Mouse (Mus musculus) CH12.LX (cell line): ENCODE measurements at regions not wholly inside any gene's neighbourhood (a gene's known extent, or its start where the extent isn't known, plus 50 kb on each side); places are given as distances from the start of the nearest gene placed in this dataset.

Experiments used
- DNase-seq: peaks from one replicate; pipeline ENCODE4 v3.0.0-alpha.2; 2013; ENCODE audit errors: extremely low read depth
- H3K27ac ChIP-seq: 2 replicates; pipeline ENCODE4 v1.5.1; 2012; ENCODE audit warnings: low read depth, mild to moderate bottlenecking, control low read depth, moderate library complexity; ENCODE audit not compliant: insufficient read depth
- H3K27me3 ChIP-seq: replicated peaks from 2 replicates; pipeline ENCODE3; 2012; ENCODE audit warnings: inconsistent platforms
- H3K36me3 ChIP-seq, 2 experiments: replicated peaks in 1 of 2; 2 replicates each; pipeline versions ENCODE3 to v1.6.1; 2012; ENCODE audit warnings: inconsistent platforms in 1 of 2, low read length in 1 of 2, mild to moderate bottlenecking in 1 of 2, mixed read lengths in 1 of 2, moderate library complexity in 1 of 2; ENCODE audit not compliant: control insufficient read depth in 1 of 2, insufficient read depth in 1 of 2
- H3K4me1 ChIP-seq, 2 experiments: 2 replicates each; pipeline ENCODE4 v1.6.1; 2012; ENCODE audit warnings: inconsistent platforms in 1 of 2, moderate library complexity in 1 of 2; ENCODE audit not compliant: insufficient read depth in 2 of 2, control insufficient read depth in 1 of 2
- H3K4me2 ChIP-seq: 2 replicates; pipeline ENCODE4 v1.6.1; 2012; ENCODE audit warnings: low read depth, mild to moderate bottlenecking, control low read depth; ENCODE audit not compliant: poor library complexity, insufficient read depth, severe bottlenecking
- H3K4me3 ChIP-seq, 3 experiments: fragments of 150-350 bp in 1 of 3; sonication (generic) in 1 of 3; replicated peaks in 1 of 3; 2 replicates each; pipeline versions ENCODE3 to v1.5.1; 2011 to 2012; ENCODE audit warnings: low read depth in 2 of 3, low read length in 2 of 3, mild to moderate bottlenecking in 2 of 3, moderate library complexity in 2 of 3, control low read depth in 1 of 3, improper control_type of control experiment in 1 of 3, inconsistent platforms in 1 of 3, mixed read lengths in 1 of 3; ENCODE audit not compliant: poor library complexity in 1 of 3
- H3K79me2 ChIP-seq: replicated peaks from 2 replicates; pipeline ENCODE4 v1.6.1; 2012; ENCODE audit warnings: mild to moderate bottlenecking, moderate library complexity; ENCODE audit not compliant: control insufficient read depth, poor library complexity, insufficient read depth, severe bottlenecking; ENCODE audit errors: extremely low read depth
- H3K9ac ChIP-seq: 2 replicates; pipeline ENCODE4 v1.6.1; 2012; ENCODE audit warnings: low read depth, mild to moderate bottlenecking, control low read depth, moderate library complexity; ENCODE audit not compliant: insufficient read depth
- H3K9me3 ChIP-seq: replicated peaks from 2 replicates; pipeline ENCODE3; 2012; ENCODE audit warnings: low read length, inconsistent platforms, mixed read lengths
- BHLHE40 ChIP-seq: IDR thresholded peaks from 2 replicates; pipeline ENCODE4 v1.6.1; 2011; ENCODE audit warnings: mild to moderate bottlenecking, low read depth, low read length, improper control_type of control experiment
- CHD1 ChIP-seq: IDR thresholded peaks from 2 replicates; pipeline ENCODE4 v1.6.1; 2012; ENCODE audit warnings: low read depth, low read length, improper control_type of control experiment, inconsistent platforms
- CTCF ChIP-seq, 2 experiments: IDR thresholded peaks in 1 of 2; conservative IDR thresholded peaks in 1 of 2; 2 replicates each; pipeline ENCODE4 v1.5.1; 2011 to 2012; ENCODE audit warnings: low read depth in 2 of 2, low read length in 2 of 2, improper control_type of control experiment in 1 of 2, inconsistent platforms in 1 of 2, mild to moderate bottlenecking in 1 of 2, moderate library complexity in 1 of 2
- E2F4 ChIP-seq: IDR thresholded peaks from 2 replicates; pipeline ENCODE4 v1.6.1; 2011; ENCODE audit warnings: low read depth, low read length, improper control_type of control experiment; ENCODE audit not compliant: insufficient replicate concordance
- ELF1 ChIP-seq: IDR thresholded peaks from 2 replicates; pipeline ENCODE4 v1.6.1; 2014; ENCODE audit warnings: low read depth, mild to moderate bottlenecking, inconsistent platforms, low read length, improper control_type of control experiment
- EP300 ChIP-seq: IDR thresholded peaks from 2 replicates; pipeline ENCODE4 v1.6.1; 2011; ENCODE audit warnings: low read length, improper control_type of control experiment
- ETS1 ChIP-seq: conservative IDR thresholded peaks from 2 replicates; pipeline ENCODE4 v1.6.1; 2012; ENCODE audit warnings: low read depth, mild to moderate bottlenecking, inconsistent platforms, low read length, improper control_type of control experiment, moderate library complexity
- HCFC1 ChIP-seq: IDR thresholded peaks from 2 replicates; pipeline ENCODE4 v1.6.1; 2012; ENCODE audit warnings: low read depth, mild to moderate bottlenecking, inconsistent platforms, low read length, improper control_type of control experiment
- JUN ChIP-seq: IDR thresholded peaks from 2 replicates; pipeline ENCODE4 v1.6.1; 2011; ENCODE audit warnings: low read depth, mild to moderate bottlenecking, low read length, improper control_type of control experiment, moderate library complexity; ENCODE audit not compliant: insufficient read depth
- JUND ChIP-seq: conservative IDR thresholded peaks from 2 replicates; pipeline ENCODE4 v1.6.1; 2011; ENCODE audit warnings: low read depth, low read length, improper control_type of control experiment
- MAFK ChIP-seq: IDR thresholded peaks from 2 replicates; pipeline ENCODE4 v1.6.1; 2011; ENCODE audit warnings: low read length, improper control_type of control experiment; ENCODE audit not compliant: insufficient replicate concordance
- MYC ChIP-seq: IDR thresholded peaks from 2 replicates; pipeline ENCODE4 v1.6.1; 2011; ENCODE audit warnings: low read depth, mild to moderate bottlenecking, improper control_type of control experiment, low read length
- POLR2AphosphoS2 ChIP-seq: IDR thresholded peaks from 2 replicates; pipeline ENCODE4 v1.6.1; 2011; ENCODE audit warnings: low read depth, low read length, improper control_type of control experiment
- RCOR1 ChIP-seq: conservative IDR thresholded peaks from 2 replicates; pipeline ENCODE4 v1.6.1; 2012; ENCODE audit warnings: low read depth, mild to moderate bottlenecking, inconsistent platforms, low read length, improper control_type of control experiment
- SMC3 ChIP-seq: IDR thresholded peaks from 2 replicates; pipeline ENCODE4 v1.6.1; 2011; ENCODE audit warnings: low read depth, low read length, improper control_type of control experiment
- UBTF ChIP-seq: IDR thresholded peaks from 2 replicates; pipeline ENCODE4 v1.6.1; 2012; ENCODE audit warnings: low read depth, mild to moderate bottlenecking, inconsistent platforms, low read length, improper control_type of control experiment, moderate library complexity
- USF2 ChIP-seq: conservative IDR thresholded peaks from 2 replicates; pipeline ENCODE4 v1.6.1; 2011; ENCODE audit warnings: low read depth, low read length, improper control_type of control experiment
- ZKSCAN1 ChIP-seq: IDR thresholded peaks from 2 replicates; pipeline ENCODE4 v1.6.1; 2012; ENCODE audit warnings: low read depth, inconsistent platforms, low read length, improper control_type of control experiment, borderline replicate concordance
- ZMIZ1 ChIP-seq: IDR thresholded peaks from 2 replicates; pipeline ENCODE4 v1.6.1; 2012; ENCODE audit warnings: low read depth, mild to moderate bottlenecking, inconsistent platforms, low read length, improper control_type of control experiment
- ZNF384 ChIP-seq: IDR thresholded peaks from 2 replicates; pipeline ENCODE4 v1.6.1; 2012; ENCODE audit warnings: low read depth, low read length, improper control_type of control experiment, inconsistent platforms
- dilution Hi-C: fragments of 300-500 bp; cut with MboI; formaldehyde crosslinking; loops from 2 replicates; pipeline ENCODE4 v1.14.3; 2020; ENCODE audit warnings: low sequenced_read_pairs; ENCODE audit not compliant: extremely low pct_unique_long_range_greater_than_20kb, extremely low pct_ligation_motif_present
- in situ Hi-C: fragments of 300-500 bp; cut with MboI; formaldehyde crosslinking; loops from 3 replicates; pipeline ENCODE4 v1.14.3; 2019; ENCODE audit warnings: low sequenced_read_pairs, low pct_ligation_motif_present, low pct_unique_long_range_greater_than_20kb, mixed read lengths

DNA sequence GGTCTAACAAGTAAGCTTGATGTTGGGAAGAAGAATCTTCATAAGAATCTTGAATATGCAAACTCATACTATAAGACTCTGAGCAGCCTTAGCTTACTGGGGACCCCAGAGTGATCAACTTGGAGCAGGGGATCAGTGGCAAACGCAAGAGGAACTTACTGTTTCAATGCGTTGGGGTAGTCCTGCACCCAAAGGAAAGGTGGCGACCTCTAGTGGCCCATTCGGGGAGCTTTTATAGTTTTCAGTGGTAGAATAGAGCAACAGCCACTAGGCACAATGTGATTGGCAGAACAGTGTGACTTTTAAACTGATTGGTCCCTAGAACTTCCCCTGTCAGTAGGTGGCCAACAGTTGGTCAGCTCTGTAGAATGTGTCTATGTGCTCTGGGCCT is 823.3 kb upstream of the Lrrc4c start:
- peaks cover 20% of the 10 kb centered on the region for H3K9me3 ChIP-seq
- DNase-seq, result no peak
- H3K9ac ChIP-seq, result no peak overlapping the region
- H3K27me3 ChIP-seq, result no peaks in the 10 kb centered on the region
- in situ Hi-C loops, result no loop called here
- H3K79me2 ChIP-seq, result no peaks in the 10 kb centered on the region
- no peaks in the 10 kb centered on the region for H3K4me1 ChIP-seq
- no peak overlapping the region for H3K4me3 ChIP-seq
- no peaks in the 10 kb centered on the region for H3K36me3 ChIP-seq
- dilution Hi-C loops, result no loop called here
- no peak overlapping the region for H3K4me2 ChIP-seq
- no peak overlapping the region for H3K27ac ChIP-seq
- TF ChIP-seq HCFC1 (no peak), POLR2AphosphoS2 (no peak), CTCF (conservative IDR thresholded peaks at IDR 0.05 in 1 of 2, IDR thresholded peaks at IDR 0.05 in 1 of 2; ENCODE audit: low read depth in 2 of 2, low read length in 2 of 2) (0 out of 4 replicates have a peak, but pooled peaks of 1 of the 2 experiments have one; percentile 7), CHD1 (no peak)

DNA sequence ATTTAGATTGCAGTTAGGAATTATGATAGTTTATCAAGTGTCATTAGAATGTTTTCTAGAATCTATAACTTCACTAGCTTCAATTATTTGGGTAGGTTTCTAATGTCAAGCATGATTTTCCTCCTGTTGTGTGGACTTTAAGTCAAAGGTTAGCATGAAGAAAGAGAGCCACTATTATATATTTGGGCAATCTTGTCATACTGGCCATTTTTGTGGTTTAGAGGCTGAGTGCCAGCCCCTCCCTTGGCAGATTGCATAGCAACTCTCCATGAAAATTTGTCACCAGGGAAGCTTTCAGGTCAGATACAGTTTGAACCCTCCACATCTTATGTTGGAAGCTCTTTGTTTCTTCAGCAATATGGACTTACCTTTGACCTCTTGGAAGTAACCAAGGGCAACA is 806.7 kb upstream of the Lrrc4c start:
- peaks cover 15% of the 10 kb centered on the region for H3K9me3 ChIP-seq
- no peak overlapping the region for H3K9ac ChIP-seq
- in situ Hi-C loops (no loop called here), dilution Hi-C loops (no loop called here)
- no peaks in the 10 kb centered on the region for H3K4me1 ChIP-seq
- no peaks in the 10 kb centered on the region for H3K79me2 ChIP-seq
- H3K4me3 ChIP-seq, result no peak overlapping the region
- TF ChIP-seq ELF1 (no peak), JUN (no peak), EP300 (no peak), CTCF (conservative IDR thresholded peaks at IDR 0.05 in 1 of 2, IDR thresholded peaks at IDR 0.05 in 1 of 2; ENCODE audit: low read depth in 2 of 2, low read length in 2 of 2) (no peak), ETS1 (no peak), MAFK (no peak), E2F4 (no peak), JUND (no peak), RCOR1 (no peak), MYC (no peak), UBTF (no peak), HCFC1 (no peak), ZMIZ1 (no peak), ZKSCAN1 (no peak), ZNF384 (no peak), SMC3 (no peak), BHLHE40 (no peak), USF2 (no peak)
- H3K27me3 ChIP-seq, result no peaks in the 10 kb centered on the region
- no peaks in the 10 kb centered on the region for H3K36me3 ChIP-seq
- no peak overlapping the region for H3K4me2 ChIP-seq
- no peak overlapping the region for H3K27ac ChIP-seq
- DNase-seq, result no peak
